Mouse (Mus musculus) forebrain, embryonic 15.5 days (tissue): ENCODE data around the gene Rnase2a. TPM values are rescaled to one million over a fixed set of nuclear protein-coding genes. Genes with fewer than 3 reads are reported as not detected.
"Not testable (repeated sequence)": the region's sequence is repeated elsewhere in the genome, so short reads cannot be mapped to it uniquely, and the experiment has no call there.

Source experiments
- ATAC-seq: fragments of 200-750 bp; cut with Nextera tagmentation; replicated peaks from 2 replicates; pipeline ENCODE4 v1.8.0; 2017; ENCODE audit warnings: mild to moderate bottlenecking, moderate TSS enrichment, moderate library complexity
- H3K27ac ChIP-seq: fragments of 300-500 bp; sonication (generic); replicated peaks from 2 replicates; pipeline ENCODE4 v1.5.1; 2015; ENCODE audit warnings: mild to moderate bottlenecking, inconsistent platforms
- H3K27me3 ChIP-seq: fragments of 300-500 bp; sonication (generic); 2 replicates; pipeline ENCODE4 v1.6.1; 2015; ENCODE audit warnings: inconsistent platforms
- H3K36me3 ChIP-seq: fragments of 300-500 bp; sonication (generic); 2 replicates; pipeline ENCODE4 v1.6.1; 2015; ENCODE audit warnings: mild to moderate bottlenecking, inconsistent platforms
- H3K4me1 ChIP-seq: fragments of 300-500 bp; sonication (generic); 2 replicates; pipeline ENCODE4 v1.6.1; 2015; ENCODE audit warnings: inconsistent platforms
- H3K4me2 ChIP-seq: fragments of 300-500 bp; sonication (generic); replicated peaks from 2 replicates; pipeline ENCODE4 v1.6.1; 2015; ENCODE audit warnings: mild to moderate bottlenecking, inconsistent platforms
- H3K4me3 ChIP-seq: fragments of 300-500 bp; sonication (generic); 2 replicates; pipeline ENCODE4 v1.5.1; 2015; ENCODE audit warnings: mild to moderate bottlenecking, inconsistent platforms
- H3K9ac ChIP-seq: fragments of 300-500 bp; sonication (generic); replicated peaks from 2 replicates; pipeline ENCODE4 v1.6.1; 2015; ENCODE audit warnings: mild to moderate bottlenecking, inconsistent platforms
- H3K9me3 ChIP-seq: fragments of 300-500 bp; sonication (generic); 2 replicates; pipeline ENCODE4 v1.6.1; 2016; ENCODE audit warnings: inconsistent platforms
- WGBS: fragments of 180-500 bp; shearing (Covaris S2); methylation state at CpG from one replicate; pipeline ENCODE4 v1.1.7; 2015; ENCODE audit warnings: mixed read lengths; 5-methylcytosine and 5-hydroxymethylcytosine counted together
- polyA plus RNA-seq: library from polyadenylated mRNA; unstranded; fragments of >200 nt; fragmentation: Nextera tagmentation; extraction: Ambion mirVana; gene quantifications from 2 replicates; pipeline ENCODE4 v1.2.1, GENCODE M21; 2015

The Rnase2a gene
- polyA plus RNA-seq, 1 experiment from 2014 or later = not detected

DNA sequence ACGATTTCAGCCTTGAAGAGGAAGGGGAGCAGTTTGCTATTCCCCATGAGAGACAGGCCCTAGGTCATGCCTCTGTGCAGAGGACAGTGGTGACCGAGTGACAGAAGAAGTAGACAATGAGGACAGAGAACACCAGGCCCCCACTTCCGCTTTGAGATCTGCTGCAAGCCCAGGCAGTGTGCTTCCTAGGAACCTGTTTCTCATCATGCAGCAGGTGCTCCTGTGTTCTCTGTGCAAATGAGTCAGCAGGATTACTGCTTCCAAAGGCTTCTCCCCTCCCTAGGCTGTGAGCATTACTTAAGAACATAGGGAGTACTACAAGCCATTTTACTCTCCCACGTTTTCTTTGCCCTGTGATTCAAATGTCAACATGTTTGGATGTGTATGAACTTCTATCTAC is 26.3 kb downstream of the Rnase2a start:
- H3K9me3 ChIP-seq, H3K27ac ChIP-seq, H3K9ac ChIP-seq, H3K27me3 ChIP-seq, H3K4me1 ChIP-seq, H3K4me2 ChIP-seq, H3K4me3 ChIP-seq, H3K36me3 ChIP-seq, ATAC-seq: not testable (repeated sequence)
- 64% methylated on average over 4 of the region's 4 CpGs for WGBS

DNA sequence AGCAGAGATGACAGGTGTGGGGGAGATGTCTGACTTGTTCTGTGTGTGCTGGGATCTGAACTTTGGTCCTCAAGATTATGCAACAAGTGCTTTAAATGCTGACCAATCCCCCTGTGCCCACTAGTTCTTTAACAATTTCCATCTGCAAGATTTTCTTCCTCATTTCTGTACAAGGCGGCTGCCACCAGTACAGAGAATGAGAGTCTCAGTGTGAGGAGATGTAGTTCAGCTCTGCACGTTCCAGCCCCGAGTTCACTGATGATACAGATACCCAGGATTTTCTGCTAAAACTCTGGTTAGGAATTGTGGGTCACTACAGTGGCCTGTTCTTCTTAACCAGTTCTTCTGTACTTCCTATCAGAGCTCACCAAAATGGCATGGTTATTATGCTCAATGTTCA is 35.8 kb downstream of the Rnase2a start:
- not testable (repeated sequence) for H3K9me3 ChIP-seq, H3K36me3 ChIP-seq, H3K9ac ChIP-seq, H3K4me1 ChIP-seq, ATAC-seq, H3K4me3 ChIP-seq, H3K27ac ChIP-seq, H3K27me3 ChIP-seq, H3K4me2 ChIP-seq
- WGBS = 92% methylated on average over 3 of the region's 3 CpGs

Other genes with a start within 250 kb of the Rnase2a start
- gene Rnase10, start 248.4 kb downstream of the Rnase2a start, polyA plus RNA-seq = not detected in 2 replicates
- not detected in 2 replicates for gene Rnase9, start 214.2 kb downstream of the Rnase2a start, polyA plus RNA-seq
- gene Rnase11, start 205.9 kb downstream of the Rnase2a start, polyA plus RNA-seq = not detected in 2 replicates
- gene Rnase12, start 198.5 kb downstream of the Rnase2a start, polyA plus RNA-seq = not detected in 2 replicates
- gene Olfr750, start 181.7 kb downstream of the Rnase2a start, polyA plus RNA-seq = not detected in 2 replicates
- gene Rnase4, start 165.0 kb downstream of the Rnase2a start, polyA plus RNA-seq = 8.9 and 10.0 TPM in 2 replicates
- 2.6 and 3.8 TPM in 2 replicates for gene Ang, start 165.0 kb downstream of the Rnase2a start, polyA plus RNA-seq
- gene Eddm3b, start 141.7 kb downstream of the Rnase2a start, polyA plus RNA-seq = not detected in 2 replicates
- gene Rnase6, start 132.2 kb downstream of the Rnase2a start, polyA plus RNA-seq = 0.36 and 0.40 TPM in 2 replicates
- gene Rnase1, start 109.3 kb downstream of the Rnase2a start, polyA plus RNA-seq = 0.23 and 0.26 TPM in 2 replicates
- not detected in 2 replicates for gene Rnase2b, start 93.9 kb downstream of the Rnase2a start, polyA plus RNA-seq
- not detected in 2 replicates for gene Ang2, start 57.0 kb downstream of the Rnase2a start, polyA plus RNA-seq
- gene Ear14, start 52.7 kb downstream of the Rnase2a start, polyA plus RNA-seq = not detected in 2 replicates
- gene Gm7247, start 105.6 kb upstream of the Rnase2a start, polyA plus RNA-seq = not detected in 2 replicates
- gene Vmn2r88, start 154.7 kb upstream of the Rnase2a start, polyA plus RNA-seq = not detected in 2 replicates
- not detected in 2 replicates for gene Vmn2r89, start 195.7 kb upstream of the Rnase2a start, polyA plus RNA-seq